Mouse (Mus musculus) liver, embryonic 16.5 days (tissue): ENCODE measurements around the gene Stk24. TPM values are rescaled to one million over a fixed set of nuclear protein-coding genes. Genes with fewer than 3 reads are reported as not detected.

Experiments used
- ATAC-seq: fragments of 200-750 bp; cut with Nextera tagmentation; 2 replicates; pipeline ENCODE4 v1.8.0; 2017; ENCODE audit warnings: low read depth, mild to moderate bottlenecking, moderate number of reproducible peaks, moderate library complexity
- H3K27ac ChIP-seq: fragments of 300-500 bp; sonication (generic); 2 replicates; pipeline ENCODE4 v1.5.1; 2014; ENCODE audit warnings: mild to moderate bottlenecking, low read length
- H3K27me3 ChIP-seq: fragments of 300-500 bp; sonication (generic); 2 replicates; pipeline ENCODE4 v1.6.1; 2014; ENCODE audit warnings: low read depth, low read length, mixed read lengths; ENCODE audit not compliant: control insufficient read depth, insufficient read depth
- H3K36me3 ChIP-seq: fragments of 300-500 bp; sonication (generic); 2 replicates; pipeline ENCODE4 v1.6.1; 2014; ENCODE audit warnings: mild to moderate bottlenecking; ENCODE audit not compliant: control insufficient read depth, insufficient read depth
- H3K4me1 ChIP-seq: fragments of 300-500 bp; sonication (generic); 2 replicates; pipeline ENCODE4 v1.6.1; 2014; ENCODE audit warnings: low read depth, low read length, mixed read lengths; ENCODE audit not compliant: control insufficient read depth
- H3K4me2 ChIP-seq: fragments of 300-500 bp; sonication (generic); 2 replicates; pipeline ENCODE4 v1.6.1; 2014; ENCODE audit warnings: low read depth, low read length, mixed read lengths
- H3K4me3 ChIP-seq: fragments of 300-500 bp; sonication (generic); 2 replicates; pipeline ENCODE4 v1.5.1; 2014; ENCODE audit warnings: low read depth, mild to moderate bottlenecking, low read length
- H3K9ac ChIP-seq: fragments of 300-500 bp; sonication (generic); 2 replicates; pipeline ENCODE4 v1.6.1; 2014; ENCODE audit warnings: low read depth, low read length
- H3K9me3 ChIP-seq: fragments of 300-500 bp; sonication (generic); replicated peaks from 2 replicates; pipeline ENCODE4 v1.6.1; 2016; ENCODE audit warnings: low read length; ENCODE audit not compliant: control insufficient read depth
- WGBS: fragments of 180-500 bp; shearing (Covaris S2); extraction: QIAGEN DNeasy Blood & Tissue Kit; methylation state at CpG from one replicate; pipeline ENCODE4 v1.1.7; 2014; ENCODE audit not compliant: insufficient replicate concordance; 5-methylcytosine and 5-hydroxymethylcytosine counted together
- polyA plus RNA-seq: library from polyadenylated mRNA; unstranded; fragments of >200 nt; fragmentation: Nextera tagmentation; extraction: Ambion mirVana; gene quantifications from 2 replicates; pipeline ENCODE4 v1.2.1, GENCODE M21; 2015

The Stk24 gene
- polyA plus RNA-seq, 1 experiment from 2014 or later: 26.1 TPM

GRCm38 (mm10) chr14:121318382-121318781 lies 61.4 kb downstream of the Stk24 start:
- Histone ChIP-seq H3K36me3 (no peaks in the 10 kb centered on the region), H3K27me3 (no peaks in the 10 kb centered on the region), H3K4me1 (peaks cover 16% of the 10 kb centered on the region), H3K9me3 (no peaks in the 10 kb centered on the region), H3K9ac (no peak overlapping the region), H3K27ac (no peak overlapping the region), H3K4me3 (no peak overlapping the region), H3K4me2 (no peak overlapping the region)
- ATAC-seq: no peak
- 23% methylated on average over 5 of the region's 5 CpGs for WGBS

GRCm38 (mm10) chr14:121317312-121317671 lies 62.5 kb downstream of the Stk24 start:
- 80% methylated on average over 3 of the region's 3 CpGs for WGBS
- Histone ChIP-seq H3K9me3 (no peaks in the 10 kb centered on the region), H3K4me1 (peaks cover 11% of the 10 kb centered on the region), H3K27me3 (no peaks in the 10 kb centered on the region), H3K36me3 (no peaks in the 10 kb centered on the region), H3K4me2 (no peak overlapping the region), H3K4me3 (no peak overlapping the region), H3K9ac (no peak overlapping the region), H3K27ac (no peak overlapping the region)
- ATAC-seq: no peak

- Histone ChIP-seq H3K4me1 (peaks cover 13% of the 10 kb centered on the region), H3K27ac (no peak overlapping the region), H3K4me2 (no peak overlapping the region), H3K36me3 (no peaks in the 10 kb centered on the region), H3K9me3 (no peaks in the 10 kb centered on the region), H3K27me3 (no peaks in the 10 kb centered on the region), H3K4me3 (no peak overlapping the region), H3K9ac (no peak overlapping the region)
- WGBS: 73% methylated on average over 13 of the region's 13 CpGs
- ATAC-seq: no peak
These were observed 63.0 kb downstream of the Stk24 start for GRCm38 (mm10) chr14:121316631-121317311.

- ATAC-seq: no peak
- H3K4me3 ChIP-seq: no peak overlapping the region
- H3K4me1 ChIP-seq: peaks cover 18% of the 10 kb centered on the region
- no peak overlapping the region for H3K9ac ChIP-seq
- no peaks in the 10 kb centered on the region for H3K36me3 ChIP-seq
- 75% methylated on average over 5 of the region's 5 CpGs for WGBS
- no peak overlapping the region for H3K4me2 ChIP-seq
- no peaks in the 10 kb centered on the region for H3K27me3 ChIP-seq
- no peaks in the 10 kb centered on the region for H3K9me3 ChIP-seq
- no peak overlapping the region for H3K27ac ChIP-seq
These were observed 63.7 kb downstream of the Stk24 start for GRCm38 (mm10) chr14:121316136-121316535.

GRCm38 (mm10) chr14:121314934-121315333 lies 64.9 kb downstream of the Stk24 start:
- H3K4me1 ChIP-seq: peaks cover 30% of the 10 kb centered on the region
- no peaks in the 10 kb centered on the region for H3K9me3 ChIP-seq
- no peak overlapping the region for H3K27ac ChIP-seq
- H3K36me3 ChIP-seq: no peaks in the 10 kb centered on the region
- ATAC-seq: no peak; the same call in 1 of the 2 replicates
- WGBS: 63% methylated on average over 3 of the region's 3 CpGs
- H3K9ac ChIP-seq: no peak overlapping the region
- no peak overlapping the region for H3K4me3 ChIP-seq
- H3K27me3 ChIP-seq: no peaks in the 10 kb centered on the region
- H3K4me2 ChIP-seq: no peak overlapping the region

- Histone ChIP-seq H3K9me3 (no peaks in the 10 kb centered on the region), H3K4me2 (no peak overlapping the region), H3K36me3 (no peaks in the 10 kb centered on the region), H3K4me3 (no peak overlapping the region), H3K9ac (no peak overlapping the region), H3K27me3 (no peaks in the 10 kb centered on the region), H3K4me1 (peaks cover 34% of the 10 kb centered on the region), H3K27ac (no peak overlapping the region)
- ATAC-seq: no peak
- WGBS: 84% methylated on average over 10 of the region's 10 CpGs
These were observed 66.5 kb downstream of the Stk24 start for GRCm38 (mm10) chr14:121313283-121313682.

GRCm38 (mm10) chr14:121311083-121311482 lies 68.7 kb downstream of the Stk24 start:
- peaks cover 30% of the 10 kb centered on the region for H3K4me1 ChIP-seq
- no peak overlapping the region for H3K9ac ChIP-seq
- no peak overlapping the region for H3K4me2 ChIP-seq
- H3K27me3 ChIP-seq: no peaks in the 10 kb centered on the region
- ATAC-seq: no peak
- 53% methylated on average over 2 of the region's 2 CpGs for WGBS
- no peak overlapping the region for H3K27ac ChIP-seq
- H3K36me3 ChIP-seq: peaks cover 2% of the 10 kb centered on the region; the same call in 1 of the 2 replicates
- no peak overlapping the region for H3K4me3 ChIP-seq
- H3K9me3 ChIP-seq: no peaks in the 10 kb centered on the region

GRCm38 (mm10) chr14:121310325-121311080 lies 69.3 kb downstream of the Stk24 start:
- H3K4me2 ChIP-seq: no peak overlapping the region
- peaks cover 2% of the 10 kb centered on the region; the same call in 1 of the 2 replicates for H3K36me3 ChIP-seq
- no peak for ATAC-seq
- H3K4me1 ChIP-seq: peaks cover 30% of the 10 kb centered on the region
- no peak overlapping the region for H3K9ac ChIP-seq
- H3K27me3 ChIP-seq: no peaks in the 10 kb centered on the region
- no peak overlapping the region for H3K4me3 ChIP-seq
- H3K27ac ChIP-seq: no peak overlapping the region
- no peaks in the 10 kb centered on the region for H3K9me3 ChIP-seq
- 48% methylated on average over 6 of the region's 6 CpGs for WGBS

GRCm38 (mm10) chr14:121309909-121310308 lies 69.9 kb downstream of the Stk24 start:
- no peak overlapping the region for H3K4me2 ChIP-seq
- H3K4me3 ChIP-seq: no peak overlapping the region
- peak; percentile 28; the same call in 1 of the 2 replicates for ATAC-seq
- H3K27me3 ChIP-seq: no peaks in the 10 kb centered on the region
- no peak overlapping the region for H3K27ac ChIP-seq
- H3K9ac ChIP-seq: no peak overlapping the region
- H3K36me3 ChIP-seq: peaks cover 2% of the 10 kb centered on the region; the same call in 1 of the 2 replicates
- H3K9me3 ChIP-seq: no peaks in the 10 kb centered on the region
- 69% methylated on average over 3 of the region's 3 CpGs for whole genome bisulfite sequencing
- H3K4me1 ChIP-seq: peaks cover 27% of the 10 kb centered on the region
